19 mouse cellular contexts compared by ENCODE assay signal in the genomic region with DNA sequence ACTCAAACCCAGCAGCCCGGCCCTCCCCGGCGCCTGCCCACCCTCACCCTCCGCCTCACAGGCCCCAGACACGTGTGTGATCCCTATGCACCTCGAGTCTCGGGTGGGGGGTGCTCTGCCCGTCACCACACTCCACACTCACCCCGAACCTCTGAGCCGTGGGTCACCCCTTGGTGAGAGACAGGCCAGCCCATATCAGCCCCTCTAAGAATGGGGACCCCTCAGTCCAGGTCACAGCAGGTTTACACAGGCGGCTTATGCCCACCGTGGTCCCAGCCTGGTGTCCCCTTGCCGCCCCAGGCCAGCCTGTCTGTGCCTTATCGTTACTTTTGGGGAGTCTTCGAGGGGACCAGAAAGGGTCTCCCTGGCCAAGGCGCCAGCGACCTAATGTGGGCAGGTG. TPM values are rescaled to one million over a fixed set of nuclear protein-coding genes. Genes with fewer than 3 reads are reported as not detected.
"Had no signal": no experiment of that assay in that cellular context is flagged by ENCODE, and none has a peak within 500 bp of the region (broad histone marks: within the 10 kb centered on the region; RNA-seq: fewer than 3 reads in every experiment).

No protein-coding gene starts in this region.

- H3K27ac ChIP-seq: left cerebral cortex, adult 2 months; limb, embryonic 15.5 days; liver, embryonic 12.5 days; midbrain, embryonic 10.5 days had no signal

- H3K4me3 ChIP-seq: left cerebral cortex, adult 2 months; limb, embryonic 15.5 days; liver, embryonic 12.5 days; midbrain, embryonic 10.5 days; myocyte had no signal

- DNase-seq: kidney, adult 8-10 months; lung, embryonic 14.5 days; lung, postnatal 10 days; lung, postnatal 4 days; midbrain, embryonic 14.5 days; retina, postnatal 1 day; right cerebral cortex, postnatal 4 days; spleen, adult 18-20 months; thymus, adult 18-20 months; thymus, postnatal 25 days had no signal

- H3K9me3 ChIP-seq: limb, embryonic 15.5 days; liver, embryonic 12.5 days; midbrain, embryonic 10.5 days had no signal

- H3K27me3 ChIP-seq: limb, embryonic 15.5 days; liver, embryonic 12.5 days had no signal

RNA-seq across cellular contexts. Expression of a gene that starts 1.2 kb away (rescaled TPM):
- total RNA-seq: megakaryocyte, adult 5-6 weeks had no signal

RNA-seq across cellular contexts. Expression of a gene that starts 28.8 kb away (rescaled TPM):
- polyA plus RNA-seq: limb, embryonic 11.5 days; lung, embryonic 14.5 days; neural tube, embryonic 11.5 days; stomach, embryonic 14.5 days had no signal
